Mouse (Mus musculus) myocyte (in vitro differentiated cells): ENCODE measurements around the gene Sh3rf1. TPM values are rescaled to one million over a fixed set of nuclear protein-coding genes. Genes with fewer than 3 reads are reported as not detected.

Experiments
- H3K27me3 ChIP-seq: one replicate; pipeline ENCODE4 v1.6.1; 2011; ENCODE audit not compliant: control insufficient read depth, insufficient read depth, insufficient read length
- H3K36me3 ChIP-seq: one replicate; pipeline ENCODE4 v1.6.1; 2011; ENCODE audit not compliant: control insufficient read depth, insufficient read depth
- H3K4me2 ChIP-seq: one replicate; pipeline ENCODE4 v1.6.1; 2011; ENCODE audit warnings: low read depth, control low read depth
- H3K4me3 ChIP-seq: one replicate; pipeline ENCODE4 v1.5.1; 2011; ENCODE audit warnings: mild to moderate bottlenecking, control low read depth, moderate library complexity
- H3K79me2 ChIP-seq: one replicate; pipeline ENCODE4 v1.6.1; 2011; ENCODE audit not compliant: control insufficient read depth, insufficient read depth
- H3ac ChIP-seq: one replicate; pipeline ENCODE4 v1.6.1; 2011; ENCODE audit not compliant: control insufficient read depth, insufficient read length
- CEBPB ChIP-seq: IDR thresholded peaks from 2 replicates; pipeline ENCODE4 v1.6.1; 2011; ENCODE audit warnings: mild to moderate bottlenecking, moderate library complexity; ENCODE audit not compliant: poor library complexity, insufficient read depth, severe bottlenecking
- E2F4 ChIP-seq: IDR thresholded peaks from one replicate; pipeline ENCODE4 v1.6.1; 2011; ENCODE audit warnings: mild to moderate bottlenecking, control low read depth, moderate library complexity; ENCODE audit not compliant: insufficient read depth
- MAX ChIP-seq: IDR thresholded peaks from one replicate; pipeline ENCODE4 v1.6.1; 2011; ENCODE audit warnings: low read depth, mild to moderate bottlenecking, control low read depth
- MYOD1 ChIP-seq, 3 experiments: IDR thresholded peaks; one replicate each; pipeline ENCODE4 v1.6.1; 2011; ENCODE audit warnings: control low read depth in 2 of 3, low read depth in 2 of 3, mild to moderate bottlenecking in 2 of 3, moderate library complexity in 1 of 3; ENCODE audit not compliant: insufficient read length in 2 of 3, control insufficient read depth in 1 of 3
- MYOG ChIP-seq, 3 experiments: IDR thresholded peaks; one replicate each; pipeline ENCODE4 v1.6.1; 2011; ENCODE audit warnings: control low read depth in 2 of 3, low read depth in 2 of 3, mild to moderate bottlenecking in 2 of 3; ENCODE audit not compliant: insufficient read length in 2 of 3, control insufficient read depth in 1 of 3, insufficient read depth in 1 of 3
- POLR2A ChIP-seq: IDR thresholded peaks from one replicate; pipeline ENCODE4 v1.6.1; 2011; ENCODE audit warnings: low read depth, mild to moderate bottlenecking, control low read depth, moderate library complexity; ENCODE audit not compliant: insufficient read length
- POLR2AphosphoS2 ChIP-seq: IDR thresholded peaks from one replicate; pipeline ENCODE4 v1.6.1; 2011; ENCODE audit warnings: low read depth, control low read depth; ENCODE audit not compliant: insufficient read length
- REST ChIP-seq: IDR thresholded peaks from one replicate; pipeline ENCODE4 v1.6.1; 2011; ENCODE audit warnings: mild to moderate bottlenecking, control low read depth, moderate library complexity; ENCODE audit not compliant: insufficient read depth, insufficient read length
- SRF ChIP-seq: IDR thresholded peaks from one replicate; pipeline ENCODE4 v1.6.1; 2011; ENCODE audit warnings: low read depth; ENCODE audit not compliant: control insufficient read depth, insufficient read length
- TCF12 ChIP-seq: IDR thresholded peaks from one replicate; pipeline ENCODE4 v1.6.1; 2011; ENCODE audit warnings: mild to moderate bottlenecking, control low read depth; ENCODE audit not compliant: poor library complexity, insufficient read depth, severe bottlenecking
- TCF3 ChIP-seq: IDR thresholded peaks from one replicate; pipeline ENCODE4 v1.6.1; 2011; ENCODE audit warnings: low read depth, control low read depth; ENCODE audit not compliant: insufficient read length
- USF1 ChIP-seq: IDR thresholded peaks from one replicate; pipeline ENCODE4 v1.6.1; 2011; ENCODE audit warnings: low read depth, mild to moderate bottlenecking, control low read depth, moderate library complexity
- polyA plus RNA-seq: library from polyadenylated mRNA; unstranded; fragments of >200 nt; fragmentation: generic; extraction: Trizol; gene quantifications from one replicate; pipeline ENCODE4 v1.2.1, GENCODE M21; 2012; ENCODE audit warnings: missing spikeins

Sh3rf1 gene
- polyA plus RNA-seq, 1 experiment, result 4.2 TPM

DNA sequence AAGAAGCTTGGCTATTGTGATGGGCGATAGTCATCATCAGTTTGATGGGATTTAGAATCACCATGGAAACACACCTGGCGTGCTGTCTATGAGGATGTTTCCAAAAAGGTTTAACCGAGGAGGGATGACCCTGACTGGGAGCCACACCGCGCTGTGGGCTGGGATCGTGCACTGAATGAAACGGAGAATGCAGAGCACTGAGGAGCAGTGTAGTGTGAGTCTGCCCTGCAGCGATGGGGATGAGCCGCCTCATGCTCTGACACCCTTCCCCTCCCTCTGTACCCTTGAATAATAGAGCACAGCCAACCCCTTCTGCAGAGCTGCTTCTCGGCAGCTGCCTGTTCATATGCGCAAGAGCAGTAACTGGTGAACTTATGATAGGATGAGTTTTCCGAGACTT, 71.8 kb downstream of the Sh3rf1 start:
- no peak overlapping the region for H3K4me2 ChIP-seq
- H3ac ChIP-seq, result no peak overlapping the region
- H3K4me3 ChIP-seq, result no peak overlapping the region
- H3K27me3 ChIP-seq, result no peaks in the 10 kb centered on the region
- H3K36me3 ChIP-seq, result no peaks in the 10 kb centered on the region
- no peak for TF ChIP-seq MYOD1 (IDR thresholded peaks at IDR 0.05; ENCODE audit: control insufficient read depth in 1 of 3, insufficient read length in 2 of 3, low read depth in 2 of 3)
- no peak for TF ChIP-seq MAX
- no peak for TF ChIP-seq E2F4
- TF ChIP-seq TCF12, result no peak
- no peak for TF ChIP-seq POLR2AphosphoS2
- no peak for TF ChIP-seq SRF
- TF ChIP-seq POLR2A, result no peak
- no peaks in the 10 kb centered on the region for H3K79me2 ChIP-seq

DNA sequence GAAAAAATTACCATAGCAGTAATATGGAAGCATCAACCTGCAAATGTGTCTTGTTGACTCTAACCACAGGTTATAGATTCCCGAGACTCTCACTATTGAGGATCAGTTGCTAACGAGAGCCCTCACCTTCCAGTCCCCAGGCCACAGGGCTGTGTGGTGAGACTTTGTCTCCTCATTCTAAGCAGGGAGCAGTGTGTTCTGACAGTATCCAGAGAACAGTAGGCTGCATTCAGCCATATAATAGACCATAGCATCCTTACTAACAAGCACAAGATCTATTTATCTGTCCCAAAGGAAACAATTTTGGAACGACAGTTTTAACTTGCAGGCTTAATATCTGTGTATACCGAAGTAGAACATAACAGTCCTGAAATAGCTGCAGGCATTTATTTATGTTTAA, 75.2 kb downstream of the Sh3rf1 start:
- no peak overlapping the region for H3K4me3 ChIP-seq
- H3K27me3 ChIP-seq, result no peaks in the 10 kb centered on the region
- H3K36me3 ChIP-seq, result no peaks in the 10 kb centered on the region
- TF ChIP-seq MYOG (IDR thresholded peaks at IDR 0.05; ENCODE audit: control insufficient read depth in 1 of 3, insufficient read depth in 1 of 3, insufficient read length in 2 of 3, low read depth in 2 of 3), result no peak
- TF ChIP-seq USF1, result no peak
- TF ChIP-seq POLR2A, result no peak
- no peak for TF ChIP-seq MAX
- no peak for TF ChIP-seq REST
- TF ChIP-seq CEBPB, result no peak
- TF ChIP-seq TCF3, result no peak
- no peak for TF ChIP-seq POLR2AphosphoS2
- no peak for TF ChIP-seq E2F4
- no peak for TF ChIP-seq TCF12
- no peak for TF ChIP-seq MYOD1 (IDR thresholded peaks at IDR 0.05; ENCODE audit: control insufficient read depth in 1 of 3, insufficient read length in 2 of 3, low read depth in 2 of 3)
- TF ChIP-seq SRF, result no peak
- H3K4me2 ChIP-seq, result no peak overlapping the region
- no peaks in the 10 kb centered on the region for H3K79me2 ChIP-seq
- no peak overlapping the region for H3ac ChIP-seq

DNA sequence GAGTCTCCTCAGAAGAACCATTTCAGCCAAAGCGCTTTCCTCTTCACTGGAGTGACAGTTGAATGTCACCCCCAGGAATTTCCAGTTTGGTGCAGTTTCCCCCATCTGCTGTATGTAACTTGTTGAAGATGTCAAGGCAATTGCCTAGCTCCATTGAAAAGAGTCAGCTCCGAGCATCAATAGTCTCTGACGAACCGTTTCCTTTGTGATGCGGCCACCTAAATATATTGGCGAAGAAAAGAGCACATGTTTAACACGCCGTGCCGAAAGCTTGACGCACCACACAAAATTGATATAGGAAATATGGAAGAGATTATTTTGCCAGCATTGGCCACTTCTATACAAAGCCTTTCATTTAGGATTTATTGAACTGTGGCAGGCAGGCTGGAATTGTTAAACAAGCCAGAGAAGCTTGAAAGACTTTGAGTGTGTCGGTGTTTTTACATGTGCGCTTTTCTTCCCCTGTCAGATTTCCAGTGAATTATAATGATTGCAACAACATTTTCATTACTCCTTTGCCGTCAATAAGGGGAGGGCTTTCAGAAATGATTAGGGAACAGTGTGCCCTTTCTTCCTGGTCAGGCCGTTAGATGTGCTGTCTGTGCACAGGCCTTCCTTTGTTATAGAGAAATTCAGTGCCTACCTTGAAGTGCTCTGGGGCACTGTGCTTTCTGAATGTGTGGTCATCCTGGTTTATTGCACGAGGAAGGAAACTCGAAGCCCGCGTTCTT, 77.8 kb downstream of the Sh3rf1 start:
- TF ChIP-seq MYOG (IDR thresholded peaks at IDR 0.05; ENCODE audit: control insufficient read depth in 1 of 3, insufficient read depth in 1 of 3, insufficient read length in 2 of 3, low read depth in 2 of 3), result no peak
- no peak for TF ChIP-seq MAX
- no peak for TF ChIP-seq E2F4
- TF ChIP-seq MYOD1 (IDR thresholded peaks at IDR 0.05; ENCODE audit: control insufficient read depth in 1 of 3, insufficient read length in 2 of 3, low read depth in 2 of 3), result no peak
- TF ChIP-seq POLR2AphosphoS2, result no peak
- TF ChIP-seq USF1, result no peak
- no peak for TF ChIP-seq SRF
- TF ChIP-seq REST, result no peak
- no peak for TF ChIP-seq TCF3
- TF ChIP-seq POLR2A, result no peak
- no peak for TF ChIP-seq CEBPB
- no peaks in the 10 kb centered on the region for H3K36me3 ChIP-seq
- H3K4me3 ChIP-seq, result no peak overlapping the region

DNA sequence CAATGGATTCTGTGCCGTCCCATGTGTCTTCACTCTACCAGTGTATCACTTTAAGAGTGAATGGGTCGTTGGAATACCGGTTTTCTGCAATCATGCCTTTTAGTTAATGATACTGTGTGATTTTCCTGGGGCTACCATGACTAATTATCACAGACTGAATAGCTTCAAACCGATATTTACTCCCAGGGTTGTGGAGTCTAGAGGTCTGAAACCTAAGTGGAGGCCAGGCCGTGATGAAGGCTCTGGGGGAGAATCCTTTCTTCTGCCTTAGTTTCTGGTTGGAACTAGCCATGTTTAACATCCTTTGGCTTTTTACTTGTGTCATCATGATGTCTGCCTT, 78.3 kb downstream of the Sh3rf1 start:
- Histone ChIP-seq H3K36me3 (no peaks in the 10 kb centered on the region), H3K4me3 (no peak overlapping the region), H3K4me2 (no peak overlapping the region), H3K27me3 (no peaks in the 10 kb centered on the region), H3K79me2 (no peaks in the 10 kb centered on the region), H3ac (no peak overlapping the region)
- TF ChIP-seq MAX (no peak), CEBPB (no peak), MYOD1 (IDR thresholded peaks at IDR 0.05; ENCODE audit: control insufficient read depth in 1 of 3, insufficient read length in 2 of 3, low read depth in 2 of 3) (no peak), TCF3 (no peak), POLR2A (no peak), SRF (no peak), MYOG (IDR thresholded peaks at IDR 0.05; ENCODE audit: control insufficient read depth in 1 of 3, insufficient read depth in 1 of 3, insufficient read length in 2 of 3, low read depth in 2 of 3) (no peak), POLR2AphosphoS2 (no peak), TCF12 (no peak), USF1 (no peak), E2F4 (no peak), REST (no peak)

More for the DNA sequence above, 77.8 kb downstream of the Sh3rf1 start:
- no peaks in the 10 kb centered on the region for H3K79me2 ChIP-seq
- no peak overlapping the region for H3ac ChIP-seq
- H3K4me2 ChIP-seq, result no peak overlapping the region
- no peaks in the 10 kb centered on the region for H3K27me3 ChIP-seq
